Mouse (Mus musculus) neural tube, embryonic 10.5 days (tissue): ENCODE data around the gene Rpl4.
"Not testable (repeated sequence)": the region's sequence is repeated elsewhere in the genome, so short reads cannot be mapped to it uniquely, and the experiment has no call there.

ENCODE experiments used
- DNase-seq: peaks from one replicate; pipeline ENCODE4 v3.0.0-alpha.2; 2017; ENCODE audit warnings: low spot score; ENCODE audit errors: extremely low spot score

Gene Rpl4

DNA sequence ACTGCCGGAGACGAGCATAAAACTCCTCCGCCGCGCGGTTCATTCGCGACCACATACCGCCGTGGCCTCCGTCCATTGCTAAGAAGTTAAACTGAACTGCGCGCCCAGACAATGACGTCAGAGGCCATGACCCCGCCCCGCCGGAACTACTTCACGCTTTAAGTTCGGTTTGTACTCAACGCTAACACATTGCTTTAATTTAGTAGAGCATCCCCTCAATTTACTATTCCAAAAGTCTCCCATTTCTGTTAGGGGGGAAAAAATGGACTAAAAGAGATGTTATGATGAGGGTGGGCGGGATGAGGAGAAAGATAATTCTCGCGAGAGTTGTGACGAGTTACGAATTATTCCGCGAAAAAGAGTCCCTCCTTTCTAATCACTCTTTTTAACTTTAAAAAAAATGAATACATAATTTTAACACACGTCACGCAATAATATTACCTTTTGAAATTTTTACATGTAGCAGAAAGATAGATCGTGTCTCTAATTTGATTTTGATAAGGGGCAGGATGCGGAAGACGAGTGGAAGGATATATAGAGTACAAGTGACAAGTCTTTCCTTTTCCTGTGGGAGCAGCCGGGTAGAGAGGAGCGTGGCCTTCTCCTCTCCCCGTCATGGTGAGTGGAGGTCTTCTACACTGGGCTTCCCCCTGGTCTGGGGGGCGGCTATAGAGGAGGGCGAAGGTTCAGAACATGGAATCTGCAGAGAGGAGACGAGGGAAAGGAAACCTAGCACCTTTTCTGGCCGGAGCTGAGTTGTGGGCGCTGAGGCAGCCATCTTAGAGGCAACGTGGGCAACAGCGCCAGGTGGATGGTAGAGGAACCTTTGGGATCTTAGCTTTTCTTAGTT, at the start of gene Rpl4, which contains the start of gene Zwilch:
Gene Rpl4, plus strand, starts transcription at position 560 of the 850 bp plus-strand sequence.
Gene Zwilch, minus strand, starts transcription at position 289 of the 850 bp plus-strand sequence.
- peak; percentile 84 for DNase-seq

- DNase-seq: not testable (repeated sequence)
Observed at GRCm38 (mm10) chr9:64124846-64125245, 48.3 kb upstream of the Rpl4 start.

- DNase-seq: no peak
Observed at GRCm38 (mm10) chr9:64125307-64125706, 47.9 kb upstream of the Rpl4 start.

DNA sequence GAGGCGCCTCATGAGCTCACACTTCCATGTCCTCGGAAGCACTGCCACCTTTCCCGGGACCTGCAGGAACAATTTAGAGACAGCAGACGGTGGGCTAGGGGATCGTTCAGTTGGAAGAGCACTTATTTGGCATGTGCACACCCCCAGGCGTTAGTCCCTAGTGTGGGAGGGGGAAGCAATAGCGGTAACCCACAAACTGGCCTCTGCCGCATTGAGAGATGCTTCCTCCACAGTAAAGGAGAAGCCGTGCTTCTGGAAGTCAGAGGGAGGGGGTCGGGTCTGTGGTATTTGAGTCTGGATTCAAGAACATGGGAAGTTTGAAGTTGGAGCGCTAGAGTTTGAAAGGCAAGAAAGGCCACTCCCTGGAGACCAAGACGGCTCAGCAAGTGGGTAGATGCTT, 47.1 kb upstream of the Rpl4 start:
- no peak for DNase-seq

DNA sequence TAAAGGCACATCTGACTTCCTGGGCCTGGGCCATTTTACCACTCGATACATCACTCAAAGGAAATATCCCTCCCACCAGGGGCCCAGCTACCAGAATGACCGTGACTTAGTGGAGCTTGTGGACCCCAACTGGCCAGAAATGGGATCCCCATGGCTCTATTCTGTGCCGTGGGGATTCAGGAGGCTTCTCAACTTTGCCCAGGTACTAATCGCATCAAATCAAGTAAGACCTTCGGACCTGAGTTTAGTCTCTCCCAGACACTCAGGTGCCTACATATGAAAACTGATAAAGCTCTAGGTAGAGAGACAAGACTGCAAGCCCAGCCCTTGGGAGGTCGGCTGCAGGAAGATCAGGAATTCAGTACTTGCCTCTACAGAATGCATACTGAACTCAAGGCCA, 41.6 kb upstream of the Rpl4 start:
- no peak for DNase-seq

- DNase-seq: peak; percentile 47
Observed at GRCm38 (mm10) chr9:64138896-64139295, 34.3 kb upstream of the Rpl4 start.

GRCm38 (mm10) chr9:64139879-64140278, 33.3 kb upstream of the Rpl4 start:
- no peak for DNase-seq

DNA sequence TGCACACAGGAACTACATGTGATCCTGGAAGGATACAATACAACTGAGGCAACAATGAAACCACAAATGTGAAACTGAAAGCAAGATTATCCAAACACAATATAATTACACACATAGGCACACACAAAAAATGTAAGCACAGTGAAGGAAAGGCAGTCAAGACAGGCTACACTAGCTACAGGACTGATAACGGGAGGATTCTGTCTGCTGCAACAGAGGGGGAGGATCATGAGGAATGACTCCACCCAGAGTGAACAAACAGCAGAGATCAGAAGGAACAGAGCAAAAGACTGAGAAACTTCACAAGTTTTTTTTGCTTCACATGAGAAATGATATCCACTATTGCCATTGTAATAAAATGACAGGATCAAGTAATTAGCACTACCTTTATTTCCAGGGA, 16.5 kb upstream of the Rpl4 start:
- no peak for DNase-seq

- DNase-seq: no peak
Observed at GRCm38 (mm10) chr9:64160471-64160870, 12.7 kb upstream of the Rpl4 start.

- not testable (repeated sequence) for DNase-seq
Observed at GRCm38 (mm10) chr9:64169967-64170366, 3.2 kb upstream of the Rpl4 start.

GRCm38 (mm10) chr9:64172145-64172815, 895 bp upstream of the Rpl4 start:
- no peak for DNase-seq

DNA sequence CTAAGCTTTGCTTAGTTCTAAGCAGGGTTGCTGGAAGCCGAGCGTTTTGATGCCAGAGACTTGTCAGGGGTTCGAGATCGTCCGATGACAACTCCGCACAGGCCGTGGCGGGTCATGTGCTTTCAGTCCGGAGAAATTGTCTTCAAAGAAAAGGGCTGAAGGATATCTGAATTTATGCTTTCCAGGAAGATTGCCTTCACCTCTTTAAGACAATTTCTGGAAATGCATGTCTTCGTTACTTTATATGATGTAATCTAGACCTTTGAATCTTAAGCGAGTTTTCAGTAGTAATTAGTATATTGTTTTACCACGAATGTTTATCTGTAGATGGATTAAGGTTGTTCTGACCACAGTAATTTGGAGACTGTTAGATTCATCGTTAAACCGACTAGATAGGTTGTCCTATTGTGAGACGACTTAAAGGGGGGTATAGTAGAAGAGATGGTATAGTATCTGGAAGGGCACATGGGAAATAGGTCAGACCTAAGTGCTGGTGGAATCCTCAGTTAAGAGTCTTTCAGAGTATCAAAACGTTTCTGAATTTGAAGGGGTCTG, 568 bp downstream of the Rpl4 start:
- no peak for DNase-seq

- DNase-seq: no peak
Observed at GRCm38 (mm10) chr9:64174341-64174740, 1.2 kb downstream of the Rpl4 start.

DNA sequence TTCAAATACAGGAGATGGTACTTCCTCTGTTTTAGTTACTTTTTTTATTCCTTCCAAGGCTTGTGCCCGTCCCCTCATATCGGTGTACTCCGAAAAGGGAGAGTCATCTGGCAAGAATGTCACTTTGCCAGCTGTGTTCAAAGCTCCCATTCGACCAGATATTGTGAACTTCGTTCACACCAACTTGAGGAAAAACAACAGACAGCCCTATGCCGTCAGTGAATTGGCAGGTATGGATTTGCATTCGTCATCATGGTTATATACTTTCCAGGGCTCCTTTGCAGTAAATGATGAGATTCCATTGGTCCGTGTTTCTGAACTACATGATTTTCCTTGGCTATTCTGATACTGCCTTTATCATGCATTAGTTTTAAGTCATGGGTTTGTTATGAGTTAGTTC, 1.6 kb downstream of the Rpl4 start:
- DNase-seq: no peak

GRCm38 (mm10) chr9:64175378-64175777, 2.2 kb downstream of the Rpl4 start:
- DNase-seq: no peak

GRCm38 (mm10) chr9:64178610-64178973, 5.4 kb downstream of the Rpl4 start:
- no peak for DNase-seq

DNA sequence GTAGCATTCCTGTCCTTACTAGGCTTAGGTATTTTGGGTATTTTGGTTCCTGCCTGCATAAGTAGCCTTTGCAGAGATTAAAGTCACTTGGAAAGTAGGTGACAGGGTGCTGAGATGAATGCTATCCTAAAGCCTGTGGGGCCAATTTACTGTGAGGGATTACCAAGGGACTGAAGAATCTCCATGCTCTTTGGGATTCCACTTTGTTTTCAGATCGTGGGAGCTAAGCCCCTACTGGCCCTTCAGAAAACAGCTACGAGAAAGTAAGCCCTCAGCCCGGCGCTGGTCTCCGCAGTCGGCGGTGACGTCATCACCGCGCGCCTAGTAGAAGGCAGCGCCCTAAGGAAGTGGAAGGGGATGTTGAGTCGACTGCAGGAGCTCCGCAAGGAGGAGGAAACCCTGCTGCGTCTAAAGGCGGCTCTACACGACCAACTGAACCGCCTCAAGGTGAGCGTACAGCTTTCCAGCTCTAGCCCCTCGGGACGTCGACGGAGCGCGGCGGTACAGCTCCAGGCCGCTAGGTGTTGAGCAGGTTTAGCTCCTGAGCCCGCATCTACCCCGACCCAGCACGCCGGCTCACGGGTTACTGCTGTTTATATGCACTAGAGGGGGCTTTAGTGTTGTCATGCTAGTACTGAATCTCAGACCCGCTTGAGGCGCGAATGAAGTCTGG, 5.9 kb downstream of the Rpl4 start, which contains the start of gene Snapc5:
Gene Snapc5, plus strand, starts transcription at position 301 of the 673 bp plus-strand sequence.
- DNase-seq: peak; percentile 94

DNA sequence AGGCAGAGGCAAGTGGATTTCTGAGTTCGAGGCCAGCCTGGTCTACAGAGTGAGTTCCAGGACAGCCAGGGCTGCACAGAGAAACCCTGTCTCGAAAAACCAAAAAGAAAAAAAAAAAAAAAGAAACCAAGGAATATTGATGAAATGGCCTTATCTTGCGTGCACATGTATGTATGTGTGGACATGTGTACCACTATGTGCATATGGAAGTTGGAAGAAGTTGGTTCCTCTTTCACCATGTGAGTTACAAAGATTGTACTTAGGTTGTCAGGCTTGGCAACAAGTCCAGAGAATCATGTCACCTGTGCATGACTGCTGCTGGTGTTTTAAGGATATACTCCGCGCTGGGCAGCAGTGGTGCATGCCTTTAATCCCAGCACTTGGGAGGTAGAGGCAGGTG, 10.1 kb downstream of the Rpl4 start:
- not testable (repeated sequence) for DNase-seq

- DNase-seq: no peak
Observed at GRCm38 (mm10) chr9:64184166-64184840, 11.1 kb downstream of the Rpl4 start.

DNA sequence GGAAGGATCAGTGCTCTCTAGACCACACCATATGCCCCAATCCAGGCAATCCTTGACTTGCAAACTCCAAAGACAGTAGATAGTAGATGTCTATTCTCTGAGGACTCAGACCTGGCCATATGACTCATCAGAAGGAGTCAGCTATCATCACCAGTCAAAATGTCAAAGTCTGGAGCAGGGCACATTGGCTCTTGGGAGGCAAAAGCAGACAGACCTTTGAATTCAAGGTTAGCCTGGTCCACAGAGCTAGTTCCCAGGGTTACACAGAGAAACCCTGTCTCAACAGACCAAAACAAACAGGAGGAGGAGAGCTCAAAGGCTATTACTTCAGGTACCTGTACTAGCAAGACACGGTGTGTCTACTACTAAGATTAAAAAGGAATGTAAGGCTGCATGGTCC, 20.7 kb downstream of the Rpl4 start:
- DNase-seq: no peak

DNA sequence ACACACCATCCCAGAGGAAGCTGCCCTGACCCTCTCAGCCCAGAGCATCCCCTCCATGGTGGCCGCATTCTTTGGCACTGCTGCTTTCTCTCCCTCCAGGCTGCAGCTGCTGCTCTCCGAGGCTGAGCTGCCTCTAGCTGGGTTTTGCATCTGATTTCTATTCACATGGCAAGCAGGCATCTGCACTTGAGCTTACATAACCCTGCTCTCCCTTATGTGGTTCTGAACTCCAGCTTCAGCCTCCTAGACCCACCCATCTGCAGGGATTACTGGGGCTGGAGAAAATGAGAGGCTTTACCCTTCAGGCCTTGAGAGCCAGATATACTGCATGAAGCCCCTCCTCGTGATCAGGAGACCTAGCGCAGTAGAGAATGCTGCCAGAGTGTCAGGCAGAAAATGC, 22.4 kb downstream of the Rpl4 start:
- DNase-seq: no peak
